Mouse (Mus musculus) cerebellum, adult 11 months (tissue): ENCODE measurements around the gene Slc25a23.

Experiments used
- DNase-seq: peaks from one replicate; pipeline ENCODE4 v3.0.0; 2022

Gene Slc25a23

DNA sequence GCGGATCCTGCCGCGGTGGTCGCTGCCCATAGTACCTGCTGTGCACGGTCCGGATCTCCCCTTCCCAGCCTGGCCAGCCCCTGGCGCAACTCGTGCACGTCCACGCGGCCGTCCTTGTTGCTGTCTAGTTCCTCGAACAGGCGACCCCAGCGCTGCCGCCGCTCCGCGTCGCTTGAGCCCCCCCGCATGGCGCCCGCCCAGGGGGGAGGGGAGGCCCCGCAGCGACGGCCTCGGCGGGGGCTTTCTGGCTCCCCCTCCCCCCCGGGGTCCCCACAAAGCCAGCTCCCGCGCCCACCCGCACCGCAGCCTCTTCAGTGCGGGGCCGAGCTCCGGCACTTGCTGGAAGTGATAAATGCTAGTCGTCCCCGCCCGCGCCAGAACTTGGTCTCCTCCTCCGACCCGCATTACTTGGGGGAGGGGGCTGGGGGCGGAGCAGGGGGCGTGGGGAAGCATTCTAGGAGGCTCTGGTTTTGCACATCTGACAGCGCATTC lies at the start of gene Slc25a23:
Gene Slc25a23 (minus strand): TSS at position 378 of the 492 bp plus-strand sequence.
- DNase-seq = peak; percentile 73

DNA sequence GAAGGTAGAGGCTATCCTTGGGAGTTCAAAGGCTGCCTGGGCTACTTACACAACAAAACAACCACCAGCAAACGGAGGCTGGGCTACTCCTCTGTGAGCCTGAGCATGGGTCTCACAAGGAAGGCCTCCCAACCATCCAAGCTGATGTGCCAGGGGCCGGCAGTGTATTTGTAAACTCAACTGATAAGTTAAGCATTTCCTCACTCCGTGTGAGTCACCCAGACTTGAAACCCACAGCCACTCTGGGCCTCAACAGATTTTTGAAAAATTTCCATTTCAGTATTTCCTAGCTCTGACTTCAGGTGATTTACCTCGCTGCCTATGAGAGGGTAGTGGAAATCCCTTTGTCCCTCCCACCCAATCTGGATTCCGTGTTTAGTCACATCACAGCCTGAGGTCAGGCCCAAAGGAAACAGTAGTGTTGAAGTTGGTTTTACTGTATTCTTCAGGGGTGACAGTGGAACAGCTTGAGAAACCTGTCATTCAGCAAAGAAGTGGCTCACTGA lies 49.1 kb upstream of the Slc25a23 start:
- no peak for DNase-seq

DNA sequence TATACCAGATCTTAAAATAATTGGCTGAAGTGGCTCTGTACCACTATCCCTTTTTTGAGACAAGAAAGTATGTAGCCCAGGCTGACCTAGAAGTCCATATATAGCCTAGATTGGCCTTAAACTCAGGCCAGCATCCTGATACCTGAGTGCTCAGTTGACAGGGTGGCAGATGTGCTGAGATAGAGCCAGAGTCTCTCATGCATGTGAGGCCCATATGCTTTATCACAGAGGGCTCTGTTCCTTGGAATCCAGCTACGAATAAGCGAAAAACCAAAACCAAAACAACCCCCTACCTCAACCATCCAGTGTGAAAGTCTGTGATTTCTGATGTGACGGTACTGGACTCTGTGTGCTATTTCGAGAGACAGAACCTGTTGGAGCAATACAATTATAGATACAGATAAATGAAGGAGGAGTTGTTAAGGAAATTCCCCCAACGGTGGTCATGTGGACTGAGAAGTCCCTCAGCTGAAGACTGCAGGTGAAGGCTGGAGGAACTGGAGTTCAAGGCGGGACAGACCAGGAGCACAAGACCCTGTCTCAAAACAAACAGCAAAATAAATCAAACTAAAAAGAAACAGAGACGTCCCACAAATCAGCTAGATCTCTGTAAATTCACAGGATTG lies 48.5 kb upstream of the Slc25a23 start:
- DNase-seq = no peak

DNA sequence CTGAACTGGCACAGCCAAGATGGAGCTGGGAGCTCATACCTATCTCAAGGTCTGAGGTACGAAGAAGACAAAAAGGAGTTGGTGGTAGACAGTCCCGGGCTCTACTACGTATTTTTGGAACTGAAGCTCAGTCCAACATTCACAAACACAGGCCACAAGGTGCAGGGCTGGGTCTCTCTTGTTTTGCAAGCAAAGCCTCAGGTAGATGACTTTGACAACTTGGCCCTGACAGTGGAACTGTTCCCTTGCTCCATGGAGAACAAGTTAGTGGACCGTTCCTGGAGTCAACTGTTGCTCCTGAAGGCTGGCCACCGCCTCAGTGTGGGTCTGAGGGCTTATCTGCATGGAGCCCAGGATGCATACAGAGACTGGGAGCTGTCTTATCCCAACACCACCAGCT lies 47.4 kb upstream of the Slc25a23 start:
- no peak for DNase-seq

DNA sequence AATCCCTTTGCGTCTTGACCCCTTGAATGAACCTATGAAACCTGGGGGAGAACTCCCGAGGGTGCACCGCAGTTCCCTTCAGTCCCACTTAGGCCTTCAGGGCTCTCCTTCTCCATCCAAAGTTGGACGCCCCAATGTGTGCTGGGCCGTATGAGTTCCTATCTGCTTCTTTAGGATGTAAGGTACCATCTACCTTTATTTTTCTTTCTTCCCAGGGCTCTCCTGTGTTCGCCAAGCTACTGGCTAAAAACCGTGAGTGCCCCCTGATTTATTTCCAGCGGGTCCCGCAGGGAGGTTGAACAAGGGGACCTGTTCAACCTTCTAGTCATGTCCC lies 46.3 kb upstream of the Slc25a23 start:
- no peak for DNase-seq

DNA sequence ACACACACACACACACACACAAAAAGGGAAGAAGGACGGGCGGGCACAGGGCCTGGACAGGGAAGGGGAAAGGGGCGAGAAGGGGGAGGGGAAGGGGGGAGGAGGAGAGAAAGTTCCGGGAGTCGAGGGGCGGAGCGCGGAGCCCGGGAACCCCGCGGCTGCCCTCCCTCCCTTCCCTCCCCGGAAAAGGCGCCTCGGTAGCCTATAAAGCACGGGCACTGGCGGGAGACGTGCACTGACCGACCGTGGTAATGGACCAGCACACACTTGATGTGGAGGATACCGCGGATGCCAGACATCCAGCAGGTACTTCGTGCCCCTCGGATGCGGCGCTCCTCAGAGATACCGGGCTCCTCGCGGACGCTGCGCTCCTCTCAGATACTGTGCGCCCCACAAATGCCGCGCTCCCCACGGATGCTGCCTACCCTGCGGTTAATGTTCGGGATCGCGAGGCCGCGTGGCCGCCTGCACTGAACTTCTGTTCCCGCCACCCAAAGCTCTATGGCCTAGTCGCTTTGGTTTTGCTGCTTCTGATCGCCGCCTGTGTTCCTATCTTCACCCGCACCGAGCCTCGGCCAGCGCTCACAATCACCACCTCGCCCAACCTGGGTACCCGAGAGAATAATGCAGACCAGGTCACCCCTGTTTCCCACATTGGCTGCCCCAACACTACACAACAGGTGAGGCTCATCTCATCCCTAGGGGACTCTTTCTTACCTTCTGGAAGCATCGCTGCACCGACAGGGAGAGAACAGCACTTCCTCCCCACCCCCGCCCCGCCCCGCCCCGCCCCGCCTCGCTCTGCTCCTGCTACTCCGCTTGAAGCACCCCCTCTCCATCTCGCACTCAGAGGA lies 45.7 kb upstream of the Slc25a23 start, which contains the start of gene Tnfsf9:
Gene Tnfsf9 (plus strand): TSS at position 145 of the 854 bp plus-strand sequence.
- peak; percentile 39 for DNase-seq

DNA sequence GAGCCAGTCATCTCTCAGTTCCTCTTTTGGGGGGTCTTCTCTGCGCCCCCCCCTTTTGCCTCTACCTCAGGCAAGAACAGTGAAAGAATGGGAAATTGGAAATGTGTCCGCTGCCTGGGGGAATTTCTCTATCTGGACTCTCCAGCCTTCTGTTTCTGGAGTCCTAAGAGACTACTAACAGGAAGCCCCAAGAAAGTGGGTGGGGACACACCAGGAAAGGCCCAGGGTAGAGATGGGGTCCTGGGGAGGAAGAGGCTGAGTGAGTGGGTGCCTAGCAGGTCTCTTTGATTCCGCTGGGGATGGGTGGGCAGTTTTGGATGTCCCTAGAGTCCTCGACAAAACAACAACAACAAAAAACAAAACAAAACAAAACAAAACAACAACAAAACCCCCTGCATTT lies 44.8 kb upstream of the Slc25a23 start:
- DNase-seq = no peak

DNA sequence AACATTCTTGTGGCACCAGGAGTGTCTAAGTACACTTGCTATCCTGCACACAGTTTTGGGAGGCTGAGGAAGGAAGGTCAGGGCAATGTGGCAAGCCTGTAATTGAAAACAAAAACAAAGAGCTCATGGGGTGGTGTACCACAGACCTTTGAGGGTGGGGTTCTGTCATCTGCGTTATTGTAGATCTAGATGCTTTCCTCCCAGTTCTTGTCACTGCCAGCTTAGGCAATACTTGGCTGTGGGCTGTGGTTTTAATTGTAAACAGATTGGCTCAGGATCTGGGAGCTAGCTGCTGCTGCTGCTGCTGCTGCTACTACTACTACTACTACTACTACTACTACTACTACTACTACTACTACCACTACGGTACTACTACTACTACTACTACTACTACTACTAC lies 42.6 kb upstream of the Slc25a23 start:
- no peak for DNase-seq

DNA sequence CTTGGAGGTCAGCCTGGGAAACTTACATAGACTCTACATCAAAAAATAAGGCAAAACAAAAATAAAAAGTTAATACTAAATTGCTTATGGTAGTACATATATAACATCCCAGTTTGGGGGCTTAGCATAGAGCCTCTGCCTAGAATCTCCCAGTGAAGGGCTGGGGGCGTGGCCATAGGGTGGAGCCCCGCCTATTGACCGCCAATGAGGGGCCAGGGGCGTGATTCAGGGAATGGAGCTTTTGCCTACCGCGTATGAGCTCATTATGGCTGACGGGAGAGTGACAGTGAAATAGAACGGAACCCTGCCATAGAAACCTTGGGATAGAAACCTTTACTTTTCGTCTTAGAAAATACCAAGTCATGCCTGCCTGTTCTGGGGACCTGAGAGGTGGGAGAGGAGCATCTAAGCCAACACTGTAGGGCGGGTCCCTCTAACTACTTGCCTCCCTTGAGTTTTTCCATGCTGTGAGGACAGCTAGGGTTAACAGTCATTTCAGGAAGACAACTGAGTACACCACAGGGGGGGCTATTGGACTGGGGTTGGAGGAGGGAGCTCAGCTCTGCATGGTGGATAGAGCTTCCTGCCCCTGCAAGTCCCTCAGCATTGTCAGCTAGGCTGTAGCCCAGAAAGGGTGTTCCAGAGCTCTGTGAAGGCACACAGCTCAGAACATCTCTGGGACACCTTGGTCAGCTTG lies 40.1 kb upstream of the Slc25a23 start:
- no peak for DNase-seq

DNA sequence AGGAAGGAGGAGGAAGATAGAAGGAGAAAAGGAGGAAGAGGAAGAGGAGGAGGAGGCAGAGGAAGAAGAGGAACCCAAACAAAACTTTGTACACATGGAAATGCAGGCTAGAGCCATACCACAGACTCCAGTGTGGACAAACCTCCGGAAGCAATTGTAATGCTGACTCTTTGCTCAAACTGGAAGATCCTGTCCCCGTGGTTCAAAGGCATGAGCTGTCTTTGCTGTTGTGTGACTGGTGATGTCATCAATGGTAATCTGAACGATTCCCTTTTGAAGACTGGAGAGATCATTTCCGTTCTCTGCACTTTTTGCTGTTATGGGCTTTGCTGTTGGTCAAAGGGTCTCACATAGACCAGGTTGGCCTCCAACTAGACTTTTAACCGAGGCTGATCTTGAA lies 38.7 kb upstream of the Slc25a23 start:
- DNase-seq = no peak

DNA sequence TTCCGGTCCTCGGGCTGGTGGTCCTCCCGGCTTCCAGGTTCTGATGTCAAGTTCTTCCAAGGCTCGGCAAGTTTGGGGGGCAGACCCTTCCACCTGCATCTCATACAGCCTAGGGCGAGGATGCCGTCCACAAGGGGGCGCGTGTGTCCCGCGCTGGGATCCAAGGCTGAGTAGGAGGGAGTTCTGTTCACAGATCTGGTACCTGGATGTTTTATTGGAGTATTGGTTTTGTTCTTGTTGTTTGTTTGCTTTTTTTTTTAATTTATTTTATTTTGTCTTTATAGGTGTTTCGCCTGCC lies 36.9 kb upstream of the Slc25a23 start:
- peak; percentile 81 for DNase-seq

DNA sequence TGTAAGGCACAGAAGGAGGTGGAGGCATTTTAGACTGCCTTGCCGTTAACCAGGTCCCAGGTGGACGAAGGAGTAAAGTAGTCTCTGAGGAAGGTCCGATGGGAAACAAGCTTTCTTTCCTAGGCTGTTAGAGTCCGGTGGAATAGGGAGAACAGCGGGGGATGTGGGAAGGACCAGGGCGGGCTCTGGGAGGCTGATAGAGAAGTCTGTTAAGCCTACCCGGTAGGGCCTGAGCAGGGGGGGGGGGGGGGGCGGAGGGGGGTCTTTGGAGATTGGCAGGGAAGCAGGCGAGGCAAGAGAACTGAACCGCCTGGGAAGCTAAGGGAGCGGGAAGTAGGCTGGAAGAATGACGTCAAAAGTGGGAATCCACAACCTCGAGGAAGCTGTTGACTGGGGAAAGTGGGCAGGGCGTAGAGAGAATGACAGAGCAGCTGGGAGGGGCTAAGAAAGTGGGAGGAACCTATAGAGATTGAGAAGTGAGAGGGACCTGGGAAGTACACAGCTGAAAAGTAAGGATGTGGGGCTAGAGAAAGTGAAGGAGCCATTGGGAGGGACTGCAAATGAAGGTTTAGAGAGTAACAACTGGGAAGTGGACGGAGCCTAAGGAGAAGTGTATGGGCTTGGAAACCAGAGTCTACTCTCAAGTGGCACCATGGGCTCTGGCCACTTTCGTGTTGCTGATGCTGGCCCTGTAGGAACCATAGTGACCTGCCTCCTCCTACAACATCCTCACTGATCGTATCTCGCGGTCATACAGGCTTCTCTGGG lies 36.4 kb upstream of the Slc25a23 start:
- DNase-seq = no peak

DNA sequence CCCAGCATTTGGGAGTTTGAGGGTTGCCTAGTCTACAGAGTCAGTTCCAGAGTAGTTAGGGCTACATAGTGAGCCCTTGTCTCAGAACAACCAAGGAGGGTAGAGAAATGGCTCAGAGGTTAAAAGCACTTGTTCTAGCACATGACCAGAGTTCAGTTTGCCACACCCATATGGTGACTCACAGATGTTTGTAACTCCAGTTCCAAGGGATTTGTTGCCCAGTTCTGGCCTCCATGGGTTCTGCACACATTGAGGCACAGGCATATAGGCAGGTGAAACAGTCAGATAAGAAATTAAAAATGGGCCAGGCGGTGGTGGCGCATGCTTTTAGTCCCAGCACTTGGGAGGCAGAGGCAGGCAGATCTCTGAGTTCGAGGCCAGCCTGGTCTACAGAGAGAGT lies 34.6 kb upstream of the Slc25a23 start:
- DNase-seq = no peak

DNA sequence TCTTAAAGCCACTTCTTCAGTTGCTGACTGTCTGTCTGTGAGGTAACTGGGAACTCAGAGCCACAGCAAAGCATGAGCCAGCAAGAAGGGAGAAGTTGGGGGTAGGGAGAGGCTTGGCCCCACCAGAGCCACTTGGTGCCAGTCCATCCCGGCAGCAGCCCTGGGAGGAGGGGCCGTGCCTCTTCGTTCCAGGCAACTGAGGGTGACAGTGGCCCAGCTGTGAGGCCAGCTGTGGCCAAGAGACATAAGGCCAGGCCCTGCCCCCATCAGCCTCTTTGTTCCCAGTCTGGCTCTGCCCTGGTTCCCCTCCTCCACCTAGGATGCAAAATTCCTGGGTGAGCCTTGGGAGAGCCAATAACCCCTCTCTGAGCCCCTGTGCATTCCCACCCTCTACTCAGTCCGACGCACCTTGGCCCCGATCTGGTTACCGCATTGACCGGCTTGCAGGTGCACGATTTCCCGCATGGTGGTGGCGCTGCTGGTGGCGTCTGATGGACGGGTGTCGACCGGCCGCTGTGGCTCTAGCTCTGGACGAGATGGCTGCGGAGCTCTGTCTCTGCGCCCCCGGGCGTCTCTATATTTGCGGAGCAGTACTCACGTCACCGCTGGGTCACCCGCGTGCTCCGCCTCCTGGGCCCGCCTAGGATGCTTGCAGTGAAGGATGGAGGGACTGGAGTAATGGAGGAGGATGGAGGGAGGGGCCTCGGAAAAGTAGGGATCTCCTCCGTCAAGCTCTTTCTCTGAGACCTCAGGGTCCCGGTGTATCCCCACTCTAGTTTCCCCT lies 27.6 kb upstream of the Slc25a23 start, which contains the start of gene Tubb4a:
Gene Tubb4a (minus strand): TSS at position 734 of the 784 bp plus-strand sequence.
- DNase-seq = peak; percentile 91

DNA sequence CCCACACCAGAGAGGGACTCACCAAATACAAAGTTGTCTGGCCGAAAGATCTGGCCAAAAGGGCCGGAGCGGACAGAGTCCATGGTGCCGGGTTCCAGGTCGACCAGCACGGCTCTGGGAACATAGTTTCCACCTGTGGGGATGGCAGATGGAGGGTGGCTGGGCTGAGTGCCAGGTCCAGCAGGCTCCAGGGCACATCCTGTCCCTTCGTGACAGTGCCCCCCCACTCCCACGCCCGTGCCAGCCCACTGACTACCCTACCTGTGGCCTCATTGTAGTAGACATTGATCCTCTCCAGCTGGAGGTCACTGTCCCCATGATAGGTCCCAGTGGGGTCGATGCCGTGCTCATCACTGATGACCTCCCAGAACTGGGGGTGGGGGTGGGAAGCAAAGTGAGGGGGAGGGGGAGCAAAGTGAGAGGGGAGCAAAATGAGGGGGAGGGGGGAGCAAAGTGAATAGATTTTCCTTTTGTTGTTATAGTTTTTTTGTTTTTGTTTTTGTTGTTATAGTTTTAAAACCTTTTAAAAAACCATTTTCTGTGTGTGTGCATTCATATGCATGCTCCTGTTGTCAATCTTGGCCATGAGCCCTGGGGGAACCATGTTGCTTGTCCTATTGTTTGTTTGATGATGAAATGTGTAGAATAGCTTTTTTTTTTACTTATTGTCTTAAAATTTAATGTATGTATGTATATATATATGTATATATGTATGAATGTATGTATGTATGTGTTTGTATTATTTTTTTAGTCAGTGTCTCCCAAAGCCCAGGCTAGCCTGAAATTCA lies 26.5 kb upstream of the Slc25a23 start:
- DNase-seq = peak; percentile 97

DNA sequence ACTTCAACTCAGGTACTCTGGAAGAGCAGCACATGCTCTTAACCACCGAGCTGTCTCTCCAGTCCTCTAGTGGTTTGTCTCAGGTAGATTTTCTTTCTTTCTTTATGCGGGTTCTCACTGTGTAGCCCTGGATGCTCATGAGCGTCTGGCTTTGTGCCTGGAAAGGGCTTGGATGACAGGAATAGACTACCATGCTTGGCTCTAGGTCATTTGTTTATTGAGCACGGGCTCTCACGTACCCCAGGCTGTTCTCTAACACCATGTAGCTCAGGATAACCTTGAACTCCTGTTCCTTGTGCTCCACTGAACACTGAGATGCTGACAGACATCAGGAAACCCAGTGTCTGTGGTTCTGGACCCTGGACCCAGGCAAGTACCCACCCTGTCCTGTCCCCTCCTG lies 22.8 kb upstream of the Slc25a23 start:
- DNase-seq = peak; percentile 64

DNA sequence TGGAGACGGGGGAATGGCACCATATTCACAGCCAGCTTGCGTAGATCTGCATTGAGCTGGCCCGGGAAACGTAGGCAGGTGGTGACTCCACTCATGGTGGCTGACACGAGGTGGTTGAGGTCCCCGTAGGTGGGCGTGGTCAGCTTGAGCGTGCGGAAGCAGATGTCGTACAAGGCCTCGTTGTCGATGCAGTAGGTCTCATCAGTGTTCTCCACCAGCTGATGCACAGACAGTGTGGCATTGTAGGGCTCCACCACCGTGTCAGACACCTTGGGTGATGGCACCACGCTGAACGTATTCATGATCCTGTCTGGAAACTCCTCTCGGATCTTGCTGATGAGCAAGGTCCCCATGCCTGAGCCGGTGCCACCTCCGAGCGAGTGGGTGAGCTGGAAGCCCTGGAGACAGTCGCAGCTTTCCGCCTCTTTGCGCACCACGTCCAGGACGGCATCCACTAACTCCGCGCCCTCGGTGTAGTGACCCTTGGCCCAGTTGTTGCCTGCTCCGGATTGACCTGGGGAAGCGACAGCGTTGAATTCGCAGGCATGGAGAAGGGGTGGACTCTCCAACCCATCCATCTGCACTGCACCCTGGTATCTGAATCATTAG lies 21.7 kb upstream of the Slc25a23 start:
- no peak for DNase-seq

DNA sequence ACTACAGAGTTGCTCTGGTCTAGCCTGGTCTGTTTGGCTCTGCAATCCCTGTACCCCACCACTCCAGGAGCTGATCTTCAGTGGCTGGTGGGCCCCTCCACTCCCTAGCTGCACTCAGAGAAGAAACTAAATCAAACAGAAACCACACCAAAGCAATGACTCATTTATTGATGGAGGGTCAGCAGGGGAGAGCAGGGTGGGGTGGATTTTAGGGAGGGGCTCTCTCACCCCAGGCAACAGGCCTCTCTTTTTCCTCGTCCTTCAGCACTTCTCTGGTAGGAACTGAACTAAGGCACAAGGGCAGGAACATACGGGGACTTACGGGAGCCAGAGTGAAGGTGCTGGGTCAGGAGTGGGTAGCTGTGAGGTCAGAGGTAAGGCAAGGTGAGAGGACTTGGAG lies 20.3 kb upstream of the Slc25a23 start:
- DNase-seq = no peak

DNA sequence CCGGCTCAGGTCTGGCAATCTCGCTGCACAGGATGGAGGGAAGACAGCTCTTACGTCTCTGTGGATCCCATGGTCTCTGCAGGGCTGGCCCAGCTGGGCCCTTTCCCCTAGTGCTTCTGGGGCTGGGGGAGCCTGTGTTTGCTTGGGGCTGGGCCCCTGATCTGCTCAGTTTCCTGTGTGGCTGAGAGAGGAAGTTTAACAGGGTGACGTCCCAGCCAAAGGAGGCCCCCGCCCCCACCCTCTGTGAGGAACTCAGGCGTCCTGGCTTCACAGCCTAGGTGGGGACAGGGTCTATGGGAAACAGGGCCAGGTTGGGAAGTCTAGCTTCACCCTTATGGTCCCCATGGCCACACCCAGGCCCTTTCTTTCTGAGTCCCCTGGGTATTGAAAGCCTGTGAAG lies 18.7 kb upstream of the Slc25a23 start, which contains the start of gene Dennd1c:
Gene Dennd1c (minus strand): TSS at position 179 of the 400 bp plus-strand sequence.
- DNase-seq = no peak

DNA sequence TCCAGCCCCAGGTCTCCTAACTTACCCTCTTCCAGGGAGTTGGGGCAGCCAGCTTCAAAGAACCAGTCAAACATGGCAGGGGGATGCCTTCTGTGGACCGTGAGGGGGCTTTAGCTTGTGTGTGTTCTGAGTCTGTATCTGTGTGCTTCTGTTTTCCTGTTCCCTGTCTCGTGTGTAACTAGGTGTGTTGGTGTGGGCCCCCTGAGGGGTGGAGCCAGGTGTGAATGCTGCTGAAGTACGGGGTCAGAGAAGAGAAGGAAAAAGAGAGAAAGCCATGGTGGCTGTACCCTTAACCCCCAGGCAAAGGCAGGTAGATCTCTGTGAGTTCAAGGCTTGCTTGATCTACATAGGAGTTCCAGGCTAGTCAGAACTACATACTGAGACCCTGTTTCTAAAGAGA lies 17.3 kb upstream of the Slc25a23 start:
- DNase-seq = no peak

DNA sequence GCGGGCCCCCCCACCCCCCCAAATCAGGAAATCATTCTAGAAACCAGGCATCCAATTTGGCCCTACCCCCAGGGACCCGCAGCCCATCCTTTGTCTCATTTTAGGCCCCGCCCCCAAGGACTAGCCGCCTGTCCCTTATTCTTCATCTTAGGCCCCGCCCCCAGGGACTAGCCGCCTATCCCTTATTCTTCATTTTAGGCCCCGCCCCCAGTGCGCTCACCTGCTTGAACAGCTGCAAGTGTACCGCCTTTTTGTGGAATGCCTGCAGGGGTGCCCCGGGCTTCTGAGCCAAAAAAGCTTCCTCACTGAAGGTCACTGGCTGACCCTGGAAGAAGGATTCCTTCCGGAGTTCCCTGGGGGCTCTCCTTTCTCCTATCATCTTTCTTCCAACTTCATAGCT lies 11.0 kb upstream of the Slc25a23 start:
- DNase-seq = no peak
